Mouse (Mus musculus) embryonic facial prominence, embryonic 13.5 days (tissue): ENCODE data around the gene Numbl. TPM values are rescaled to one million over a fixed set of nuclear protein-coding genes. Genes with fewer than 3 reads are reported as not detected.

Experiments used
- ATAC-seq: fragments of 200-750 bp; cut with Nextera tagmentation; 2 replicates; pipeline ENCODE4 v1.8.0; 2017; ENCODE audit warnings: low read depth; ENCODE audit not compliant: insufficient number of reproducible peaks, insufficient read depth, low FRiP score, low TSS enrichment
- H3K27ac ChIP-seq: fragments of 300-500 bp; sonication (generic); 2 replicates; pipeline ENCODE4 v1.5.1; 2015; ENCODE audit warnings: moderate library complexity, mild to moderate bottlenecking, inconsistent platforms
- H3K27me3 ChIP-seq: fragments of 300-500 bp; sonication (generic); 2 replicates; pipeline ENCODE4 v1.6.1; 2015; ENCODE audit warnings: mild to moderate bottlenecking, inconsistent platforms
- H3K36me3 ChIP-seq: fragments of 300-500 bp; sonication (generic); 2 replicates; pipeline ENCODE4 v1.6.1; 2015; ENCODE audit warnings: mild to moderate bottlenecking, inconsistent platforms
- H3K4me1 ChIP-seq: fragments of 300-500 bp; sonication (generic); 2 replicates; pipeline ENCODE4 v1.6.1; 2015; ENCODE audit warnings: inconsistent platforms
- H3K4me2 ChIP-seq: fragments of 300-500 bp; sonication (generic); 2 replicates; pipeline ENCODE4 v1.6.1; 2015; ENCODE audit warnings: moderate library complexity, mild to moderate bottlenecking, inconsistent platforms
- H3K4me3 ChIP-seq: fragments of 300-500 bp; sonication (generic); 2 replicates; pipeline ENCODE4 v1.5.1; 2015; ENCODE audit warnings: mild to moderate bottlenecking, inconsistent platforms
- H3K9ac ChIP-seq: fragments of 300-500 bp; sonication (generic); 2 replicates; pipeline ENCODE4 v1.6.1; 2015; ENCODE audit warnings: mild to moderate bottlenecking, inconsistent platforms
- H3K9me3 ChIP-seq: fragments of 300-500 bp; sonication (generic); 2 replicates; pipeline ENCODE4 v1.6.1; 2016; ENCODE audit warnings: inconsistent platforms
- WGBS: fragments of 180-500 bp; shearing (Covaris S2); methylation state at CpG from one replicate; pipeline ENCODE4 v1.1.7; 2015; ENCODE audit warnings: mixed read lengths; 5-methylcytosine and 5-hydroxymethylcytosine counted together
- polyA plus RNA-seq: library from polyadenylated mRNA; unstranded; fragments of >200 nt; fragmentation: Nextera tagmentation; extraction: Ambion mirVana; gene quantifications from 2 replicates; pipeline ENCODE4 v1.2.1, GENCODE M21; 2015

Gene Numbl
- polyA plus RNA-seq, 1 experiment from 2014 or later = 35.7 TPM

DNA sequence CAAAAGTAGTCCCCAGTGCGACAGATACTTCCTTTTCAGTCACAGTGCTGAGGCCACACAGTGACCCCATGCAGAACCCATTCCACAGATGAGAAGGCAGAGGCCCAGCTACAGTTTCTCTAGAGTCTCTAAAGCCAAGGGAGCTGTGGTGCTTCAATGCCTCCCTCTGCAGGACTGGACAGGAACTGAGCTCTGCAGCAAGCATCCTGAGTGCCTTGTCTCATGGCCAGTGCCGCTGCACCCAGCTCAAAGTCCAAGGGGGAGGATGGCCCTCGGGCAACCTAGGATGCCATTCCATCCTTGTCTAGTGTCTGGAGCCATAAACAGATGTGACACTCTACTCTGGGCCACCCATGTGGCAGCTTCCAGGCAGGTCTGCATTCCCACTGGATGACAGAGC, 2.5 kb upstream of the Numbl start:
- H3K4me2 ChIP-seq = no peak overlapping the region
- no peaks in the 10 kb centered on the region for H3K27me3 ChIP-seq
- no peak overlapping the region for H3K4me3 ChIP-seq
- ATAC-seq = no peak
- WGBS = 64% methylated on average over 3 of the region's 3 CpGs
- peaks cover 31% of the 10 kb centered on the region for H3K36me3 ChIP-seq
- H3K9ac ChIP-seq = no peak overlapping the region
- no peaks in the 10 kb centered on the region for H3K9me3 ChIP-seq
- H3K27ac ChIP-seq = peak overlapping the region; percentile 88
- peaks cover 39% of the 10 kb centered on the region for H3K4me1 ChIP-seq

- H3K9ac ChIP-seq = peak overlapping the region; percentile 53
- peaks cover 26% of the 10 kb centered on the region for H3K36me3 ChIP-seq
- ATAC-seq = peak; percentile 20; the same call in 1 of the 2 replicates
- peak overlapping the region; percentile 80 for H3K4me3 ChIP-seq
- H3K27me3 ChIP-seq = no peaks in the 10 kb centered on the region
- H3K4me2 ChIP-seq = peak overlapping the region; percentile 89
- H3K27ac ChIP-seq = peak overlapping the region; percentile 88
- 15% methylated on average over 27 of the region's 27 CpGs for WGBS
- no peaks in the 10 kb centered on the region for H3K9me3 ChIP-seq
- peaks cover 40% of the 10 kb centered on the region for H3K4me1 ChIP-seq
Observed at GRCm38 (mm10) chr7:27257046-27257851, 984 bp upstream of the Numbl start.

DNA sequence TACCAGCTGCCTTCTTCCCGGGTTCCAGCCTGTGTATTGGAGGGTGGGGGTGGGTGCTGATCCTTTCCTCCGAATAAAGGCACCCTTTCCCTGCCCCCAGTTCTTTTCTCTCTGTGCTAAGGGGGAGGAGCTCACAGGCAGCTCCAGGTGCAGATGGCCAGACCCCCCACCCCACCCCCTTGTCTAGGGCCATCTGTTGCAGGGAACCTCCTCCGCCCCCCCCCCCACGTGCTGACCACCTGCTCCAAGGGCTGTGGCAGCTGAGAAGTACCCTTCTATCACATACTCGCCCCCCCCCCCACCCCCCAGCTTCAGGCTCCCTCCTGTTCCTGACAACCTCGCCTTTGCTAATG, 405 bp upstream of the Numbl start:
- H3K27me3 ChIP-seq = no peaks in the 10 kb centered on the region
- peaks cover 26% of the 10 kb centered on the region for H3K36me3 ChIP-seq
- no peaks in the 10 kb centered on the region for H3K9me3 ChIP-seq
- peak overlapping the region; percentile 88 for H3K27ac ChIP-seq
- H3K9ac ChIP-seq = peak overlapping the region; percentile 91
- H3K4me3 ChIP-seq = peak overlapping the region; percentile 80
- 0 out of 2 replicates have a peak, but pooled peaks have one; percentile 13 for ATAC-seq
- 3% methylated on average over 6 of the region's 6 CpGs for WGBS
- peaks cover 40% of the 10 kb centered on the region for H3K4me1 ChIP-seq
- H3K4me2 ChIP-seq = peak overlapping the region; percentile 89

- Histone ChIP-seq H3K4me2 (peak overlapping the region; percentile 89), H3K9me3 (no peaks in the 10 kb centered on the region), H3K4me1 (peaks cover 40% of the 10 kb centered on the region), H3K36me3 (peaks cover 30% of the 10 kb centered on the region), H3K4me3 (peak overlapping the region; percentile 80), H3K9ac (peak overlapping the region; percentile 91), H3K27me3 (no peaks in the 10 kb centered on the region), H3K27ac (peak overlapping the region; percentile 88)
- 2% methylated on average over 9 of the region's 9 CpGs for WGBS
- no peak for ATAC-seq
Observed at GRCm38 (mm10) chr7:27259271-27259721, 1.1 kb downstream of the Numbl start.

- 21% methylated on average over 5 of the region's 5 CpGs for WGBS
- Histone ChIP-seq H3K9ac (peak overlapping the region; percentile 91), H3K4me3 (peak overlapping the region; percentile 80), H3K9me3 (no peaks in the 10 kb centered on the region), H3K36me3 (peaks cover 32% of the 10 kb centered on the region), H3K4me2 (peak overlapping the region; percentile 89), H3K27ac (peak overlapping the region; percentile 88), H3K4me1 (peaks cover 40% of the 10 kb centered on the region), H3K27me3 (no peaks in the 10 kb centered on the region)
- ATAC-seq = no peak
Observed at GRCm38 (mm10) chr7:27259771-27260170, 1.5 kb downstream of the Numbl start.

DNA sequence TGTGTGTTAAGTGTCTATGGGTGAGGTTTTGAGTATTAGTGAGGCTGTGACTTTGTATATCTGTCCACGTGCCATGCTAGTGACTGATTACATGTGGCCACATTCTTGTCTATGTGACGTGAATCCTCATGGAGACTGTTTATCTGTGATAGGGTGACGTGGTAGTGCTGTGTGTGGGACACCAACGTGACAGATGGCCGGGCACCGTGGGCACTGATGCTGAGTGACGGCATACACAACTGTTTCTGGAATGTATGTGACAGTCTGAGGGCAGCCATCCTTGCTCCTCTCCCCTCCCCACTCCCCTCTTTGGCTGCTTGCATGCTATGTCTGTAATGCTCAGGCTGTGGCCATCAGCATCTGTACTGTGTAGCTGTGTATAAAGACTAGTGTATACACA, 2.6 kb downstream of the Numbl start:
- WGBS = 86% methylated on average over 7 of the region's 7 CpGs
- peaks cover 39% of the 10 kb centered on the region for H3K4me1 ChIP-seq
- peak overlapping the region; percentile 80; the same call in 1 of the 2 replicates for H3K4me3 ChIP-seq
- H3K36me3 ChIP-seq = peaks cover 43% of the 10 kb centered on the region
- H3K27ac ChIP-seq = no peak overlapping the region
- H3K9ac ChIP-seq = 0 out of 2 replicates have a peak overlapping the region, but pooled peaks have one; percentile 91
- no peaks in the 10 kb centered on the region for H3K9me3 ChIP-seq
- H3K4me2 ChIP-seq = peak overlapping the region; percentile 89
- ATAC-seq = no peak
- no peaks in the 10 kb centered on the region for H3K27me3 ChIP-seq

- Histone ChIP-seq H3K27ac (no peak overlapping the region), H3K4me3 (no peak overlapping the region), H3K9me3 (no peaks in the 10 kb centered on the region), H3K27me3 (no peaks in the 10 kb centered on the region), H3K4me1 (peaks cover 29% of the 10 kb centered on the region), H3K36me3 (peaks cover 54% of the 10 kb centered on the region), H3K9ac (no peak overlapping the region), H3K4me2 (no peak overlapping the region)
- 70% methylated on average over 6 of the region's 6 CpGs for WGBS
- no peak for ATAC-seq
Observed at GRCm38 (mm10) chr7:27261888-27262287, 3.7 kb downstream of the Numbl start.

DNA sequence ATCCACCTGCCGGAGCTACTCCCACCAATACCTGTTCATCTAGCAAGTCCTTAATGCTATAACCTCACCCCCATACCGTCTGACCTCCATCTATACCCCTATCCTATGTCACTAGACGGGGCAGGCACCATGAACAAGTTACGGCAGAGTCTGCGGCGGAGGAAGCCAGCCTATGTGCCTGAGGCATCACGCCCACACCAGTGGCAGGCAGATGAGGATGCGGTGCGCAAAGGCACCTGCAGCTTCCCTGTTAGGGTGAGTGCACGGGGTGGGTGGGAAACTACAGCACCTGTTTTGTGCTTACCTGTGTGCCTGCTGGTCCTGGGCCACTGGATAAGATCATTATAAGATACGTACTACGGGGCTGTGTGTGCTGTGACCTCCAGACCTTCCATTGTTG, 6.5 kb downstream of the Numbl start:
- Histone ChIP-seq H3K4me1 (peaks cover 10% of the 10 kb centered on the region), H3K9ac (no peak overlapping the region), H3K4me3 (no peak overlapping the region), H3K27me3 (no peaks in the 10 kb centered on the region), H3K4me2 (no peak overlapping the region), H3K27ac (no peak overlapping the region), H3K36me3 (peaks cover 82% of the 10 kb centered on the region), H3K9me3 (no peaks in the 10 kb centered on the region)
- 82% methylated on average over 12 of the region's 12 CpGs for WGBS
- no peak; the same call in 1 of the 2 replicates for ATAC-seq

DNA sequence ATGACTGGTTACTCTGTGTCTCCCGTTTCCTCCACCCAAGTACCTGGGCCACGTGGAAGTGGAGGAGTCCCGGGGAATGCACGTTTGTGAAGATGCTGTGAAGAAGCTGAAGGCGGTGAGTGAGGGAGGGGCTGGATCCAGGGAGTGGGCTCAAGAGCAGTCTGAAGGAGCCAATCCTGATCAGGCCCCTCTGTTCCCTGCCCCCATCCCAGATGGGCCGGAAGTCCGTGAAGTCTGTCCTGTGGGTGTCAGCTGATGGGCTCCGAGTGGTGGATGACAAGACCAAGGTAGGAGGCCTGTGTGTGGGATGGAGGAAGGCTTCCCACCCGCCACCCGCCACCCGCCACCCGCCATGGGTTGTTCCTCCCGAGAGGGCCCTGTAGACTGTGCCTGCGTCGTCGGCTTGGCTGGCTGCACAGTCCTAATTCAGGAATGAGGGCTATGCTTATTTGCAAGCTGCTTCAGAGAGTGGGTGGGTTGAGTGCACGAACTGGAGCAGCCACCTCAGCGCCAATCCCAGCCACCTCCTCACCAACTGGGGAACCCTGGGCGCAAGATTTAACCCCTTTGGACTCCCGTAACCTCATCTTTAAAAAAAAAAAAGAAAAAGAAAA, 8.4 kb downstream of the Numbl start:
- no peak overlapping the region for H3K4me2 ChIP-seq
- no peaks in the 10 kb centered on the region for H3K9me3 ChIP-seq
- no peak for ATAC-seq
- peaks cover 99% of the 10 kb centered on the region for H3K36me3 ChIP-seq
- H3K4me1 ChIP-seq = no peaks in the 10 kb centered on the region
- H3K4me3 ChIP-seq = no peak overlapping the region
- H3K27me3 ChIP-seq = no peaks in the 10 kb centered on the region
- no peak overlapping the region for H3K27ac ChIP-seq
- H3K9ac ChIP-seq = no peak overlapping the region
- WGBS = 73% methylated on average over 20 of the region's 20 CpGs

- Histone ChIP-seq H3K27ac (no peak overlapping the region), H3K36me3 (peaks cover 94% of the 10 kb centered on the region), H3K4me1 (no peaks in the 10 kb centered on the region), H3K9me3 (no peaks in the 10 kb centered on the region), H3K9ac (no peak overlapping the region), H3K27me3 (no peaks in the 10 kb centered on the region), H3K4me3 (no peak overlapping the region), H3K4me2 (no peak overlapping the region)
- no peak for ATAC-seq
- WGBS = 86% methylated on average over 8 of the region's 8 CpGs
Observed at GRCm38 (mm10) chr7:27271423-27271822, 13.2 kb downstream of the Numbl start.

DNA sequence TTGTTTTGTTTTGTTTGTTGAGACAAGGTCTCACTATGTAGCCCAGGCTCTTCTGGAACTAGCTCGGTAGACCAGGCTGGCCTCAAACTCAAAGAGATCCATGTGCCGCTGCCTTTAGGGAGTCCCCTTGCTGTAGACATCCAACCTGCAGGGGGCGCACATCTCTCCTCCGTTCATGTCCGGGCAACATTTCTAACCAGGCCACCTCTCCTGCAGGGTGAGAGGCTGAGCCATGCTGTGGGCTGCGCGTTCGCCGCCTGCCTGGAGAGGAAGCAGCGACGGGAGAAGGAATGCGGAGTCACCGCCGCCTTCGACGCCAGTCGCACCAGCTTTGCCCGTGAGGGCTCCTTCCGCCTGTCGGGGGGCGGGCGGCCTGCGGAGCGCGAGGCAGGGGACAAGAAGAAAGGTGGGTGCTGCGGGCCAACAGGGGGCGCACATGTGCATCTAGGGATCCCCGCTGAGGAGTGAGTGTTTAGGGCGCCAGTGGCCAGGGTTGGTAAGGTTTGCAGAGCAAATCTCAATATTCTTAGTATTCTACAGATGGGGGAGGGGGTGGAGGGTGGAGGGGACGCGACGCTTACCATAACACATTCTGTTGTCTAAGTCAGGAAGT, 15.6 kb downstream of the Numbl start:
- no peak for ATAC-seq
- Histone ChIP-seq H3K4me1 (no peaks in the 10 kb centered on the region), H3K4me2 (peak overlapping the region; percentile 16; the same call in 1 of the 2 replicates), H3K36me3 (peaks cover 94% of the 10 kb centered on the region), H3K9me3 (no peaks in the 10 kb centered on the region), H3K9ac (no peak overlapping the region), H3K27me3 (no peaks in the 10 kb centered on the region), H3K4me3 (no peak overlapping the region), H3K27ac (no peak overlapping the region)
- 55% methylated on average over 32 of the region's 32 CpGs for WGBS
